Mouse (Mus musculus) MEL (cell line): ENCODE measurements at regions not wholly inside any gene's neighbourhood (a gene's known extent, or its start where the extent isn't known, plus 50 kb on each side); places are given as distances from the start of the nearest gene placed in this dataset.

Experiments
- DNase-seq: peaks from one replicate; pipeline ENCODE4 v3.0.0; 2011; ENCODE audit warnings: low read depth, low spot score
- H3K27ac ChIP-seq: 2 replicates; pipeline ENCODE4 v1.5.1; 2012; ENCODE audit warnings: low read depth, mild to moderate bottlenecking, control low read depth, low read length, moderate library complexity; ENCODE audit not compliant: control insufficient read depth
- H3K27me3 ChIP-seq, 2 experiments: fragments of 150-350 bp in 1 of 2; sonication (generic) in 1 of 2; 2 replicates each; pipeline ENCODE4 v1.6.1; 2012; ENCODE audit warnings: low read length in 2 of 2, mild to moderate bottlenecking in 2 of 2, improper control_type of control experiment in 1 of 2, moderate library complexity in 1 of 2; ENCODE audit not compliant: insufficient read depth in 2 of 2, control insufficient read depth in 1 of 2
- H3K36me3 ChIP-seq, 2 experiments: 2 replicates each; pipeline ENCODE4 v1.6.1; 2012 to 2014; ENCODE audit warnings: low read length in 2 of 2, improper control_type of control experiment in 1 of 2, inconsistent platforms in 1 of 2, mild to moderate bottlenecking in 1 of 2; ENCODE audit not compliant: insufficient read depth in 2 of 2, control insufficient read depth in 1 of 2
- H3K4me1 ChIP-seq, 2 experiments: fragments of 150-350 bp in 1 of 2; sonication (generic) in 1 of 2; 2 replicates each; pipeline ENCODE4 v1.6.1; 2012; ENCODE audit warnings: low read length in 2 of 2, improper control_type of control experiment in 1 of 2, mild to moderate bottlenecking in 1 of 2; ENCODE audit not compliant: insufficient read depth in 2 of 2, control insufficient read depth in 1 of 2
- H3K4me3 ChIP-seq, 2 experiments: fragments of 150-350 bp in 1 of 2; sonication (generic) in 1 of 2; 2 replicates each; pipeline ENCODE4 v1.5.1; 2012; ENCODE audit warnings: low read depth in 2 of 2, low read length in 2 of 2, mild to moderate bottlenecking in 2 of 2, moderate library complexity in 2 of 2, control low read depth in 1 of 2, improper control_type of control experiment in 1 of 2; ENCODE audit not compliant: control insufficient read depth in 1 of 2, insufficient read depth in 1 of 2
- H3K79me2 ChIP-seq: 2 replicates; pipeline ENCODE4 v1.6.1; 2012; ENCODE audit warnings: mild to moderate bottlenecking, low read length, moderate library complexity; ENCODE audit not compliant: control insufficient read depth, poor library complexity, insufficient read depth
- H3K9ac ChIP-seq: 2 replicates; pipeline ENCODE4 v1.6.1; 2012; ENCODE audit warnings: low read depth, mild to moderate bottlenecking, control low read depth, low read length, moderate library complexity; ENCODE audit not compliant: control insufficient read depth, poor library complexity, severe bottlenecking
- H3K9me3 ChIP-seq: fragments of 150-350 bp; sonication (generic); replicated peaks from 2 replicates; pipeline ENCODE4 v1.6.1; 2012; ENCODE audit warnings: mild to moderate bottlenecking, low read length, improper control_type of control experiment, moderate library complexity; ENCODE audit not compliant: insufficient read depth
- BHLHE40 ChIP-seq: IDR thresholded peaks from 2 replicates; pipeline ENCODE4 v1.6.1; 2012; ENCODE audit warnings: low read depth, mild to moderate bottlenecking, inconsistent platforms, low read length, improper control_type of control experiment, borderline replicate concordance
- ELF1 ChIP-seq: IDR thresholded peaks from 2 replicates; pipeline ENCODE4 v1.6.1; 2014; ENCODE audit warnings: low read depth, mild to moderate bottlenecking, inconsistent platforms, low read length, improper control_type of control experiment, moderate library complexity
- EP300 ChIP-seq, 2 experiments: IDR thresholded peaks; 2 replicates each; pipeline ENCODE4 v1.6.1; 2011; ENCODE audit warnings: improper control_type of control experiment in 2 of 2, low read length in 2 of 2, low read depth in 1 of 2, mild to moderate bottlenecking in 1 of 2
- ETS1 ChIP-seq: IDR thresholded peaks from 2 replicates; pipeline ENCODE4 v1.6.1; 2012; ENCODE audit warnings: low read depth, mild to moderate bottlenecking, inconsistent platforms, low read length, improper control_type of control experiment, moderate library complexity
- GABPA ChIP-seq: IDR thresholded peaks from 2 replicates; pipeline ENCODE4 v1.6.1; 2012; ENCODE audit warnings: low read depth, mild to moderate bottlenecking, inconsistent platforms, low read length, improper control_type of control experiment, moderate library complexity
- GATA1 ChIP-seq: IDR thresholded peaks from 2 replicates; pipeline ENCODE4 v1.6.1; 2011; ENCODE audit warnings: low read depth, low read length, improper control_type of control experiment
- MAZ ChIP-seq: IDR thresholded peaks from 2 replicates; pipeline ENCODE4 v1.6.1; 2012; ENCODE audit warnings: low read depth, mild to moderate bottlenecking, inconsistent platforms, low read length, improper control_type of control experiment
- MEF2A ChIP-seq: IDR thresholded peaks from 2 replicates; pipeline ENCODE4 v1.6.1; 2014; ENCODE audit warnings: low read depth, mild to moderate bottlenecking, inconsistent platforms, low read length, improper control_type of control experiment; ENCODE audit not compliant: poor library complexity, insufficient replicate concordance, severe bottlenecking; ENCODE audit errors: extremely low read depth
- NRF1 ChIP-seq: IDR thresholded peaks from 2 replicates; pipeline ENCODE4 v1.6.1; 2014; ENCODE audit warnings: low read depth, mild to moderate bottlenecking, inconsistent platforms, low read length, improper control_type of control experiment, moderate library complexity; ENCODE audit not compliant: poor library complexity, insufficient read depth, severe bottlenecking
- POLR2AphosphoS2 ChIP-seq: IDR thresholded peaks from 2 replicates; pipeline ENCODE4 v1.6.1; 2011; ENCODE audit warnings: low read length, improper control_type of control experiment
- POLR2AphosphoS5 ChIP-seq: IDR thresholded peaks from 2 replicates; pipeline ENCODE4 v1.6.1; 2012; ENCODE audit warnings: low read depth, borderline replicate concordance, mild to moderate bottlenecking, inconsistent platforms, low read length, moderate library complexity, mixed read lengths
- RCOR1 ChIP-seq: IDR thresholded peaks from 2 replicates; pipeline ENCODE4 v1.6.1; 2012; ENCODE audit warnings: low read depth, mild to moderate bottlenecking, inconsistent platforms, low read length, improper control_type of control experiment
- SIN3A ChIP-seq: IDR thresholded peaks from 2 replicates; pipeline ENCODE4 v1.6.1; 2012; ENCODE audit warnings: low read length, improper control_type of control experiment, inconsistent platforms
- SMC3 ChIP-seq: IDR thresholded peaks from 2 replicates; pipeline ENCODE4 v1.6.1; 2011; ENCODE audit warnings: low read depth, low read length, improper control_type of control experiment
- TCF12 ChIP-seq: IDR thresholded peaks from 2 replicates; pipeline ENCODE4 v1.6.1; 2014; ENCODE audit warnings: low read depth, mild to moderate bottlenecking, inconsistent platforms, low read length, improper control_type of control experiment, moderate library complexity
- UBTF ChIP-seq: IDR thresholded peaks from 2 replicates; pipeline ENCODE4 v1.6.1; 2012; ENCODE audit warnings: low read depth, mild to moderate bottlenecking, inconsistent platforms, low read length, improper control_type of control experiment, moderate library complexity, borderline replicate concordance; ENCODE audit not compliant: insufficient read depth
- USF1 ChIP-seq: IDR thresholded peaks from 2 replicates; pipeline ENCODE4 v1.6.1; 2014; ENCODE audit warnings: low read depth, mild to moderate bottlenecking, inconsistent platforms, low read length, improper control_type of control experiment, moderate library complexity
- ZC3H11A ChIP-seq: IDR thresholded peaks from 2 replicates; pipeline ENCODE4 v1.6.1; 2012; ENCODE audit warnings: low read depth, mild to moderate bottlenecking, inconsistent platforms, low read length, improper control_type of control experiment
- ZKSCAN1 ChIP-seq: IDR thresholded peaks from 2 replicates; pipeline ENCODE4 v1.6.1; 2012; ENCODE audit warnings: low read depth, mild to moderate bottlenecking, inconsistent platforms, low read length, improper control_type of control experiment, moderate library complexity
- ZMIZ1 ChIP-seq: IDR thresholded peaks from 2 replicates; pipeline ENCODE4 v1.6.1; 2012; ENCODE audit warnings: low read depth, mild to moderate bottlenecking, inconsistent platforms, low read length, improper control_type of control experiment, moderate library complexity

- H3K4me3 ChIP-seq, result no peak overlapping the region
- no peaks in the 10 kb centered on the region for H3K4me1 ChIP-seq
- TF ChIP-seq SIN3A (no peak), BHLHE40 (no peak), UBTF (no peak)
- TF ChIP-seq, all 39 proteins: peak for 0
- no peak overlapping the region for H3K27ac ChIP-seq
- no peak overlapping the region for H3K9ac ChIP-seq
- DNase-seq, result no peak
- no peaks in the 10 kb centered on the region for H3K36me3 ChIP-seq
- H3K79me2 ChIP-seq, result no peaks in the 10 kb centered on the region
- H3K9me3 ChIP-seq, result no peaks in the 10 kb centered on the region
- no peaks in the 10 kb centered on the region for H3K27me3 ChIP-seq
These were observed 1073.7 kb upstream of the Gje1 start for GRCm38 (mm10) chr10:15791473-15792269.

GRCm38 (mm10) chr10:15759983-15760723 lies 1042.1 kb upstream of the Gje1 start:
- TF ChIP-seq SMC3 (no peak), GABPA (no peak), NRF1 (no peak), USF1 (no peak), ELF1 (no peak), RCOR1 (no peak), ZKSCAN1 (no peak), MEF2A (no peak), EP300 (IDR thresholded peaks at IDR 0.05; ENCODE audit: low read depth in 1 of 2, low read length in 2 of 2) (peak; percentile 42 to 49; a peak in 3 of 4 replicates), BHLHE40 (no peak), ETS1 (peak; percentile 48; the same call in 1 of the 2 replicates), UBTF (no peak), POLR2AphosphoS2 (no peak), ZMIZ1 (no peak), TCF12 (peak; percentile 35; the same call in 1 of the 2 replicates), ZC3H11A (0 out of 2 replicates have a peak, but pooled peaks have one; percentile 6), MAZ (no peak), SIN3A (peak; percentile 43; the same call in 1 of the 2 replicates), GATA1 (peak; percentile 41), POLR2AphosphoS5 (no peak)
- H3K9me3 ChIP-seq, result no peaks in the 10 kb centered on the region
- peak overlapping the region in 1 of 2 experiments; percentile 16; a peak in 1 of 4 replicates for H3K4me3 ChIP-seq
- H3K36me3 ChIP-seq, result peaks cover 0 to 24% of the 10 kb centered on the region in 2 experiments; a peak in 2 of 4 replicates
- peak; percentile 47 for DNase-seq
- no peak overlapping the region; the same call in 1 of the 2 replicates for H3K27ac ChIP-seq
- no peak overlapping the region for H3K9ac ChIP-seq
- H3K27me3 ChIP-seq, result no peaks in the 10 kb centered on the region
- H3K79me2 ChIP-seq, result no peaks in the 10 kb centered on the region
- peaks cover 0 to 4% of the 10 kb centered on the region in 2 experiments; a peak in 1 of 4 replicates for H3K4me1 ChIP-seq
